In genomic region chr11:68863631-68864091, GRCm38 (mm10) we compare ENCODE assay signal across 13 mouse cellular contexts. TPM values are rescaled to one million over a fixed set of nuclear protein-coding genes. Genes with fewer than 3 reads are reported as not detected.
DNase-seq lines count a peak whose midpoint lies in the region; ATAC-seq and TF ChIP-seq lines count a peak whose summit lies in the region.
"Had no signal": no experiment of that assay in that cellular context is flagged by ENCODE, and none has a peak within 500 bp of the region (broad histone marks: within the 10 kb centered on the region; RNA-seq: fewer than 3 reads in every experiment).

No protein-coding gene starts in this region.

- DNase-seq in forebrain, embryonic 14.5 days (ENCODE audit: low spot score): no peak
- no peak for DNase-seq in liver, adult 2 months (ENCODE audit: extremely low read depth, low read depth, low spot score)
- no peak for DNase-seq in liver, embryonic 11.5 days (ENCODE audit: low spot score)
- no peak for DNase-seq in layer of hippocampus, adult 9-11 months
- DNase-seq in frontal cortex, postnatal 25 days (ENCODE audit: low spot score in 2 of 2): no peak
- DNase-seq: gastrocnemius, postnatal 25 days; retina, postnatal 1 day; thymus, postnatal 4 days had no signal

- no peak for ATAC-seq in forebrain, embryonic 12.5 days (ENCODE audit: low FRiP score)
- no peak for ATAC-seq in forebrain, embryonic 14.5 days
- ATAC-seq in liver, embryonic 11.5 days (replicated peaks; ENCODE audit: low FRiP score): no peak
- ATAC-seq in hematopoietic stem cell, adult 5-6 weeks (replicated peaks in 1 of 2; ENCODE audit: insufficient read depth in 1 of 2, low FRiP score in 2 of 2, low TSS enrichment in 1 of 2, low read depth in 1 of 2, poor library complexity in 2 of 2, severe bottlenecking in 2 of 2): peak; percentile 73 to 88
- ATAC-seq in neutrophil, adult 5-6 weeks (ENCODE audit: extremely low read depth, insufficient number of reproducible peaks, low FRiP score, poor library complexity, severe bottlenecking): peak; percentile 82

- H3K4me2 ChIP-seq in forebrain, embryonic 12.5 days: no peak overlapping the region
- H3K4me2 ChIP-seq in forebrain, embryonic 14.5 days (ENCODE audit: low read length): no peak overlapping the region
- H3K4me2 ChIP-seq in liver, embryonic 11.5 days: no peak overlapping the region
- H3K4me2 ChIP-seq: limb, embryonic 15.5 days had no signal

- no peaks in the 10 kb centered on the region for H3K9me3 ChIP-seq in forebrain, embryonic 12.5 days
- H3K9me3 ChIP-seq in forebrain, embryonic 14.5 days (replicated peaks; ENCODE audit: control insufficient read depth, low read length): no peaks in the 10 kb centered on the region
- no peaks in the 10 kb centered on the region for H3K9me3 ChIP-seq in liver, embryonic 11.5 days (ENCODE audit: control insufficient read depth, low read length)
- H3K9me3 ChIP-seq: forebrain, embryonic 10.5 days; limb, embryonic 15.5 days had no signal

- H3K79me2 ChIP-seq in liver, adult 2 months (ENCODE audit: control insufficient read depth, insufficient read depth, low read length): no peaks in the 10 kb centered on the region

- TF ChIP-seq POLR2A in liver, adult 2 months (IDR thresholded peaks at IDR 0.05; ENCODE audit: extremely low read depth, insufficient read depth, low read length): no peak

- H3K27me3 ChIP-seq in forebrain, embryonic 12.5 days: no peaks in the 10 kb centered on the region; the same call in 1 of the 2 replicates
- H3K27me3 ChIP-seq in forebrain, embryonic 14.5 days (replicated peaks; ENCODE audit: control insufficient read depth, insufficient read depth, low read length): no peaks in the 10 kb centered on the region
- H3K27me3 ChIP-seq in liver, adult 2 months (ENCODE audit: control insufficient read depth, insufficient read depth, low read length): no peaks in the 10 kb centered on the region
- no peaks in the 10 kb centered on the region for H3K27me3 ChIP-seq in liver, embryonic 11.5 days (replicated peaks; ENCODE audit: control insufficient read depth, insufficient read depth, low read length)
- H3K27me3 ChIP-seq: limb, embryonic 15.5 days had no signal

- 83% methylated on average over 4 of the region's 4 CpGs for WGBS in forebrain, embryonic 12.5 days
- WGBS in forebrain, embryonic 14.5 days: 73% methylated on average over 4 of the region's 4 CpGs
- 71% methylated on average over 4 of the region's 4 CpGs for WGBS in liver, adult 2 months
- 30% methylated on average over 4 of the region's 4 CpGs for WGBS in liver, embryonic 11.5 days

- H3K4me1 ChIP-seq in forebrain, embryonic 12.5 days: no peaks in the 10 kb centered on the region
- H3K4me1 ChIP-seq in forebrain, embryonic 14.5 days (ENCODE audit: control insufficient read depth, insufficient read depth, low read length): no peaks in the 10 kb centered on the region
- peaks cover 9% of the 10 kb centered on the region for H3K4me1 ChIP-seq in liver, adult 2 months (ENCODE audit: control insufficient read depth, insufficient read depth, low read length)
- H3K4me1 ChIP-seq in liver, embryonic 11.5 days (replicated peaks; ENCODE audit: control insufficient read depth, insufficient read depth, low read length): no peaks in the 10 kb centered on the region; the same call in none of the 2 replicates
- H3K4me1 ChIP-seq: limb, embryonic 15.5 days had no signal

- H3K4me3 ChIP-seq in forebrain, embryonic 12.5 days (replicated peaks): no peak overlapping the region
- H3K4me3 ChIP-seq in forebrain, embryonic 14.5 days (ENCODE audit: low read depth, low read length): no peak overlapping the region
- H3K4me3 ChIP-seq in liver, adult 2 months (ENCODE audit: insufficient read depth, low read depth, low read length): no peak overlapping the region
- no peak overlapping the region for H3K4me3 ChIP-seq in liver, embryonic 11.5 days (ENCODE audit: low read depth, low read length)
- H3K4me3 ChIP-seq: forebrain, embryonic 10.5 days; limb, embryonic 15.5 days had no signal

- H3K9ac ChIP-seq in forebrain, embryonic 12.5 days: peak overlapping the region; percentile 4; the same call in 1 of the 2 replicates
- H3K9ac ChIP-seq in forebrain, embryonic 14.5 days (ENCODE audit: low read length): no peak overlapping the region
- no peak overlapping the region for H3K9ac ChIP-seq in liver, adult 2 months (ENCODE audit: low read depth, low read length)
- no peak overlapping the region for H3K9ac ChIP-seq in liver, embryonic 11.5 days (ENCODE audit: low read depth, low read length)
- H3K9ac ChIP-seq: limb, embryonic 15.5 days had no signal

- no peak for TF ChIP-seq CTCF in liver, adult 2 months (IDR thresholded peaks at IDR 0.05; ENCODE audit: low read depth, low read length)

- H3K27ac ChIP-seq in forebrain, embryonic 12.5 days: no peak overlapping the region
- H3K27ac ChIP-seq in forebrain, embryonic 14.5 days (ENCODE audit: low read depth, low read length): no peak overlapping the region
- H3K27ac ChIP-seq in liver, adult 2 months (replicated peaks; ENCODE audit: insufficient read depth, low read depth, low read length): 0 out of 2 replicates have a peak overlapping the region, but pooled peaks have one; percentile 16
- no peak overlapping the region for H3K27ac ChIP-seq in liver, embryonic 11.5 days (ENCODE audit: low read depth, low read length)
- H3K27ac ChIP-seq: forebrain, embryonic 10.5 days; limb, embryonic 15.5 days had no signal

- no peaks in the 10 kb centered on the region for H3K36me3 ChIP-seq in forebrain, embryonic 12.5 days (replicated peaks)
- H3K36me3 ChIP-seq in forebrain, embryonic 14.5 days (ENCODE audit: control insufficient read depth, insufficient read depth, low read length): no peaks in the 10 kb centered on the region
- no peaks in the 10 kb centered on the region for H3K36me3 ChIP-seq in liver, adult 2 months (ENCODE audit: control insufficient read depth, insufficient read depth, low read length)
- no peaks in the 10 kb centered on the region for H3K36me3 ChIP-seq in liver, embryonic 11.5 days (ENCODE audit: control insufficient read depth, insufficient read depth, low read length)
- H3K36me3 ChIP-seq: forebrain, embryonic 10.5 days; limb, embryonic 15.5 days had no signal

RNA-seq across cellular contexts. Expression of gene Ndel1, which starts 8.0 kb away (rescaled TPM):
- polyA plus RNA-seq in forebrain, embryonic 12.5 days (2016; fragmentation: Nextera tagmentation; extraction: Ambion mirVana): 58.3 and 61.3 TPM in 2 replicates
- polyA plus RNA-seq in forebrain, embryonic 14.5 days (2014; fragmentation: Nextera tagmentation; extraction: Ambion mirVana): 70.0 and 80.2 TPM in 2 replicates
- total RNA-seq in liver, adult 2 months (2014; rRNA removed): 41.3 and 45.8 TPM in 2 replicates
- polyA plus RNA-seq in liver, adult 2 months (2012; rRNA removed): 27.5 and 33.8 TPM in 2 replicates
- 47.8 and 53.9 TPM in 2 replicates for polyA plus RNA-seq in liver, embryonic 11.5 days (2014; fragmentation: Nextera tagmentation; extraction: Ambion mirVana)
- 51.2 and 73.3 TPM in 2 replicates for total RNA-seq in hematopoietic stem cell, adult 5-6 weeks (2017)
- 179 and 227 TPM in 2 replicates for total RNA-seq in neutrophil, adult 5-6 weeks (2017)

RNA-seq across cellular contexts. Expression of gene Rnf222, which starts 24.7 kb away (rescaled TPM):
- polyA plus RNA-seq in forebrain, embryonic 12.5 days (2016; fragmentation: Nextera tagmentation; extraction: Ambion mirVana): 0.06 TPM in 1 of 2 replicates, not detected in the other
- polyA plus RNA-seq in forebrain, embryonic 14.5 days (2014; fragmentation: Nextera tagmentation; extraction: Ambion mirVana): not detected in 2 replicates
- total RNA-seq in liver, adult 2 months (2014; rRNA removed): under 0.01 and 0.07 TPM in 2 replicates
- polyA plus RNA-seq in liver, adult 2 months (2012; rRNA removed): 0.11 TPM in 1 of 2 replicates, not detected in the other
- polyA plus RNA-seq in liver, embryonic 11.5 days (2014; fragmentation: Nextera tagmentation; extraction: Ambion mirVana): 0.10 and 0.16 TPM in 2 replicates
- total RNA-seq in hematopoietic stem cell, adult 5-6 weeks (2017): not detected in 2 replicates
- not detected in 2 replicates for total RNA-seq in neutrophil, adult 5-6 weeks (2017)
- total RNA-seq: gastrocnemius, postnatal 25 days had no signal

RNA-seq across cellular contexts. Expression of gene Rpl26, which starts 37.7 kb away (rescaled TPM):
- polyA plus RNA-seq in forebrain, embryonic 12.5 days (2016; fragmentation: Nextera tagmentation; extraction: Ambion mirVana): 781 and 837 TPM in 2 replicates
- polyA plus RNA-seq in forebrain, embryonic 14.5 days (2014; fragmentation: Nextera tagmentation; extraction: Ambion mirVana): 673 and 871 TPM in 2 replicates
- 1,005 and 1,133 TPM in 2 replicates for total RNA-seq in liver, adult 2 months (2014; rRNA removed)
- polyA plus RNA-seq in liver, adult 2 months (2012; rRNA removed): 292 and 293 TPM in 2 replicates
- polyA plus RNA-seq in liver, embryonic 11.5 days (2014; fragmentation: Nextera tagmentation; extraction: Ambion mirVana): 1,252 and 1,388 TPM in 2 replicates
- 6,451 and 7,582 TPM in 2 replicates for total RNA-seq in hematopoietic stem cell, adult 5-6 weeks (2017)
- 2,315 and 2,386 TPM in 2 replicates for total RNA-seq in neutrophil, adult 5-6 weeks (2017)

Comparison
In these comparisons a context has a peak if more than half of its experiments do, and no peak if none do; other contexts are left out.
1. ATAC-seq: peak in hematopoietic stem cell, adult 5-6 weeks (2 of 2) and neutrophil, adult 5-6 weeks (single experiment); none in forebrain, embryonic 12.5 days (single experiment), forebrain, embryonic 14.5 days (single experiment) and liver, embryonic 11.5 days (single experiment).